Mouse (Mus musculus) left cerebral cortex, postnatal 10 days (tissue): ENCODE measurements around the gene Hoxb2. TPM values are rescaled to one million over a fixed set of nuclear protein-coding genes. Genes with fewer than 3 reads are reported as not detected.

Experiments
- DNase-seq, 2 experiments: peaks; one replicate each; pipeline ENCODE4 v3.0.0; 2021 to 2022; ENCODE audit warnings: low spot score in 2 of 2, mixed read lengths in 1 of 2; ENCODE audit errors: extremely low spot score in 1 of 2
- intact Hi-C: fragments of 180-260 bp; cut with DNase I; formaldehyde crosslinking; loops from one replicate; pipeline ENCODE4 v1.15.1; 2025
- total RNA-seq, 2 experiments: library from RNA; stranded (reverse); gene quantifications; 2 replicates each; pipeline ENCODE4 v1.2.3; 2021

The Hoxb2 gene
- total RNA-seq, 2 experiments from 2014 or later, result not detected

GRCm38 (mm10) chr11:96327750-96328149, 22.6 kb upstream of the Hoxb2 start:
- intact Hi-C loops, result no loop called here
- no peak for DNase-seq

DNA sequence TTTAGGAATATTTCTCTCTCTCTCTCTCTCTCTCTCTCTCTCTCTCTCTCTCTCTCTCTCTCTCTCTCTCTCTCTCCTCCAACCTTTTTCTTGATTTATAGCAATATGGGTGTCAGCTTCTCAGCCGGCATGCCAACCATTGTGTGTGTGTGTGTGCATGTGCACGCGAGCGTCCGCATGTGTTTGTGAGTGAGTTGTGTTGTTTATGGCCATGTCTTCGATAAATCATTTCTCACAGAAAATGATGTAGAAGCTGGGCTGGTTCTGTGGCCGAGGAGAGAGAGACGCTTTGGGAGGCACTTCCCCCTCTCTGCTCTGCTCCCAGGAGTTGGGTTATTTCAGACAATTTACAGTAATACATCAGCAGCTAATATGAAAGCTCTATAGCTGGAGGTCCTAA, 21.7 kb upstream of the Hoxb2 start:
- DNase-seq, result no peak
- intact Hi-C loops, result no loop called here

- DNase-seq, result no peak
- intact Hi-C loops, result no loop called here
Observed at GRCm38 (mm10) chr11:96332105-96332504, 18.2 kb upstream of the Hoxb2 start.

- no peak for DNase-seq
- intact Hi-C loops, result no loop called here
Observed at GRCm38 (mm10) chr11:96332618-96333032, 17.7 kb upstream of the Hoxb2 start.

DNA sequence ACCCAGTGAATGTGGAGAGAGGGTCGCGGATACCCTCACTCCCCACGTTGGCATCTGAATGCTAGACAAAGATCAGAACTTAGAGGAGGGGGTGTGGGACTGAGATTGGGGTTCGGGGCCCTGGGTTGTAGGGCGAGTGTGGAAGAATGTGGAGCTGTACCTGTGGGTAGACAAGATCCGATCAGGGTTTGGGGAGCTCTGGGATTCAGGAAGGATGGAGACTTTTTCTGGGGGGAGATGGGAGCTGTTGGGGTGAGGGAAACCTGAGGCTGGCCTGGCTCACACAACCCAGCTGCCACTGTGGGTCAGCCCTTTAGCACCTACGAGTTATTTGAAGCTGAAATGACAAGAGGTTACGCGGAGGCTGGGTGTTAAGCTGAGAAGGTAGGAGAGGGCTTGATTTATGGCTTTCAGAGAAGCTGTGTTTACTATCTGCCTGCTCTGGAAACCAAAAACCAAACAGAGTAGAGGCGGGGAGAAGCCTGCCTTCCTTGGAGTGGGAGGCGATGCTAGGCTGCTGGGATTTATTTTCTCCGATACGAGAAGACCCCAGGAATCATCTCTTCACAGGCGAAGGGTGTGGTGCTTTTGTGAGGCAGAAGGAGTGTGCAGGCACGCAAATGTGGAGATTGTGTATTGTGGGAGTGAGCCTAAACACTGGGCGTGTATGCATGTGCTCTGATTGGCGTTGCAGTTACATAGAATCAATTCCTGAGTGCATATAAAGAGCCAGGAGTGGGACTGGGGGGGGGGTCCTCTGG, 16.9 kb upstream of the Hoxb2 start:
- DNase-seq, result no peak
- intact Hi-C loops, result no loop called here

GRCm38 (mm10) chr11:96334002-96334364, 16.3 kb upstream of the Hoxb2 start:
- DNase-seq, result no peak
- intact Hi-C loops, result no loop called here

DNA sequence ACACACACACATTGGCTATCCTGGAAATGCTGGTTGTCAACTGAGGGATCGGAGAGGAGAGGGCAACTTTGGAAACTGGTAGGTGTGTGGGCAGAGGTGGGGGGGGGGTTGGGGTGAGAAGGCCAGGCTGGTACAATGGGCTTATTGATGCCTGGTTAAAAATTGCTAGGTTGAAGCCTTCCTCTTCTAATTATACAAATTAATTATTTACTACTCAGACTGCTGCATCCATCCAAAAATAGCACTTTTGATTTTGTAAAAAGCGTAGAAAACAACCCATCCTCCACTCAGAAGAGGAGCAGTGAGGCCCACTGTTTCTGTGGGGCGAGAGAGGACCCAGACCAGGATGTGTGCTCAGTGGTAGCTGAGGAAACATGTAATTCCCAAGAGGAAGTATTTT, 15.3 kb upstream of the Hoxb2 start:
- DNase-seq, result no peak
- intact Hi-C loops, result no loop called here

DNA sequence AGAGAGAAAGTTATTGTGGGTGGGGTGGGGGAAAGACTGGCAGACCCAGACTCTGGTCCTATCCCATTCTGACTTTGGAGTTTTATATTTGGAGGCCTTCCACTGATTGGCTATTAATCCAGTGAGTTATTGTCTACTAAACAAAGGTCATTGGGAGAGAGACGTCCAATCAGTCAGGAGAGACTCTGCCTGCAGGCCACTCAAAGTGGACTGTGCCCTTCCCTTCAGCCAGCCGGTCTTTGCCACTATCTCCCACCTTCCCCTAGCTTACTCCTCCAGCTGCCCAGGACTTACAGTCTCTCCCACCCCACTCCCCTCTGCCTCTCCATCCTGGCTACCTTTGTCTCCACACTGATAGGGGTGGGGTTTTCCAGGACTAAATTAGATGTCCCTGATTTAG, 13.7 kb upstream of the Hoxb2 start:
- intact Hi-C loops, result no loop called here
- DNase-seq, result no peak

- intact Hi-C loops, result no loop called here
- DNase-seq, result no peak
Observed at GRCm38 (mm10) chr11:96337026-96337425, 13.3 kb upstream of the Hoxb2 start.

DNA sequence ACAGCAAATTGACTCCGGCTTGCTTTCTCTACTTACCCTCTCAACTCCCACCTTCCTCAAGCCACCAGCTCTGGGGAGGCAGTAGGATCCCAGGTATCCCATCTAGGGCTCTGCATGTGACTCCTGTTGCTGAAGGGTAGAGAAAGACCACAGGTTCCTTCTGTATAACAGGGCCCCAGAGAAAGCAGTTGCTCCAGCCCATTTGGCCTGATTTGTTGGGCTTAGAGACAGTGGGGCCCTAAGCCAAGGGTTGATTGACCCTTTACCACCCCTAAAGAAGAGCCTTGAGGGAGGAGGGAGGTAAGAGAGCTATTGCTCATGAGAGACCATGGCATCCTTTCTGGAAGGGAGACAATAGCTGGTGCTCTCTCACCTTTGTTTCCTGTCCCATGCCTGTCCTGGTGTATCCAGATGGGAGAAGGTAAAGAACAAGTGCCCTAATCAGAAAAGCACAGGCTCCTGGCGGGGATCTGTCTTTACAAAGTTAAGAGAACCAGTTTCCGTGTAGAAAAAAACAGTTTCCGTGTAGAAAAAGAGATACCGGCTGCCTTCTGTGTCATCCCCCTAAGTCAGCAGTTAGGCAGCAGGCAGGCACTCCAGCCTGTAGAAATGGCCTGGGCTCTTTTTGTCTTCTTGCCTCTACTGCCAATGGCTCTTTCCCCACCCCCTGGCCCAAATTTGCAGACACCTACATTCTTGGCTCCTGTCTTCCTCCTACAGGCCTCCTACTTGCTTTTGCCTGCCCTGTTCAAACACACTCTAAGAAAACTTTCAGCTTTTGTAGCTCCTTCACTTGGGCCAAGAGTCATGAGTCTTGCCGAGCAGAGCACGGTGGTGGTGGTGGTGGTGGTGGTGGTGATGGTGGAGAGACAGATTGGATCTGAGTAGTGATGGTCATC, 11.1 kb upstream of the Hoxb2 start:
- intact Hi-C loops, result no loop called here
- DNase-seq, result no peak

- no peak for DNase-seq
- intact Hi-C loops, result no loop called here
Observed at GRCm38 (mm10) chr11:96340698-96341365, 9.5 kb upstream of the Hoxb2 start.

GRCm38 (mm10) chr11:96341701-96342575, 8.4 kb upstream of the Hoxb2 start:
- intact Hi-C loops, result no loop called here
- DNase-seq, result no peak

- intact Hi-C loops, result no loop called here
- DNase-seq, result no peak
Observed at GRCm38 (mm10) chr11:96342576-96342930, 7.8 kb upstream of the Hoxb2 start.

DNA sequence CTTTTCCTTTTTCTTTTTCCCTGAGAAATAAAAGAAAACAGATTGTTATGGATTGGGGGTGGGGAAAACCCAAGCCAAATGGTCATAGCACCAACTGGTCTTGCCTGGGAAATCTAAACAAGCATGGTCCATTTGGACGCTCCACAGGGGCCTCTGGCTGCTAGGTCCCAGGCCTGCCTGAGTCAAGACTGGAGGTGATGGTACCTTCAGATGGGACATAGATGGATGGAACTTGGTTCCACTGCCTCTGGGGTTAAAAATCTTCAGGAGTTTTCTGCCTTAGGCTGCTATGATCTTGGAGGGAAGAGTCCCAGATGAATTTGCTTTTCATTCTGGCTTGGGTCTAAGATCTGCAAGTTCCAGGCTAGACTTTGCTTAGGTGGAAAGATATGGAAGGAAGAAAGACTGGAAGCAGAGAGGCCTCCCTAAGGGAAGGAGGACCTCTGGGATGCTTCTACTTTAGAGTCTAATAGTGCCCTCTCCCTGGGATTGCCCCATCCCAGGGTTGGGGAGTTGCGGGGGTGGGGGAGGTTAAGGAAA, 7.0 kb upstream of the Hoxb2 start:
- no peak for DNase-seq
- intact Hi-C loops, result no loop called here

- intact Hi-C loops, result no loop called here
Observed at GRCm38 (mm10) chr11:96344061-96344877, 6.1 kb upstream of the Hoxb2 start.

GRCm38 (mm10) chr11:96344878-96345159, 5.5 kb upstream of the Hoxb2 start:
- no peak for DNase-seq
- intact Hi-C loops, result no loop called here

More at GRCm38 (mm10) chr11:96344061-96344877, 6.1 kb upstream of the Hoxb2 start:
- DNase-seq, result no peak

- intact Hi-C loops, result no loop called here
Observed at GRCm38 (mm10) chr11:96345220-96345892, 5.0 kb upstream of the Hoxb2 start.

More at GRCm38 (mm10) chr11:96345220-96345892, 5.0 kb upstream of the Hoxb2 start:
- peak in 1 of 2 experiments; percentile 23 for DNase-seq
